Mouse (Mus musculus) E14TG2a.4 (cell line): ENCODE measurements at regions not wholly inside any gene's neighbourhood (a gene's known extent, or its start where the extent isn't known, plus 50 kb on each side); places are given as distances from the start of the nearest gene placed in this dataset.

Source experiments
- H3K27me3 ChIP-seq: 2 replicates; pipeline ENCODE4 v1.6.1; 2014; ENCODE audit warnings: low read length, control low read depth; ENCODE audit not compliant: insufficient read depth
- H3K36me3 ChIP-seq: 2 replicates; pipeline ENCODE4 v1.6.1; 2014; ENCODE audit warnings: low read length, control low read depth; ENCODE audit not compliant: insufficient read depth
- H3K4me1 ChIP-seq: replicated peaks from 2 replicates; pipeline ENCODE4 v1.6.1; 2014; ENCODE audit warnings: low read depth, low read length, control low read depth
- H3K4me3 ChIP-seq: replicated peaks from 2 replicates; pipeline ENCODE4 v1.5.1; 2014; ENCODE audit warnings: mild to moderate bottlenecking, low read length
- H3K9me3 ChIP-seq: 2 replicates; pipeline ENCODE4 v1.6.1; 2014; ENCODE audit warnings: low read length, control low read depth
- CTCF ChIP-seq: conservative IDR thresholded peaks from 2 replicates; pipeline ENCODE4 v1.5.1; 2014; ENCODE audit warnings: low read length
- NANOG ChIP-seq: IDR thresholded peaks from 2 replicates; pipeline ENCODE4 v1.6.1; 2014; ENCODE audit warnings: borderline replicate concordance, low read length, mixed read lengths
- POU5F1 ChIP-seq: IDR thresholded peaks from 2 replicates; pipeline ENCODE4 v1.6.1; 2014; ENCODE audit warnings: low read length, borderline replicate concordance

DNA sequence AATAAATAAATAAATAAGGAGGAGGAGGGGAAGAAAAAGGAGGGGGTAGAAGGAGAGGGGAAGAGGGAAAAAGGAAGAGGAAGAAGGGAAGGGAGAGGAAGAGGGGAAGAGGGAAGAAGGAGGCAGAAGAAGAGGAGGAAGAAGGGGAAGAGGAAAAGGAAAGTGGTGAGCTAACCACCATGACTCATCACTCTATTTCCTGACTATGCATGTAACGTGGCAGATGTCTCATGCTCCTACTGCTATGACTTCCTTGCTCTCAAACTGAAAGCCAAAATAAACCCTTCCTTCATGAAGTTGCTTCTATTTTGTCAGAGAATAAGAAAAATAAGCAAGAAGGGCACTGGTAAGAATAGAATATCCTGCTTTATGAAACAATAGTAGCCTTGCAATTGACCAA is 242.1 kb upstream of the Rack1 start:
- no peaks in the 10 kb centered on the region for H3K9me3 ChIP-seq
- H3K4me1 ChIP-seq, result no peaks in the 10 kb centered on the region
- no peaks in the 10 kb centered on the region for H3K36me3 ChIP-seq
- H3K4me3 ChIP-seq, result no peak overlapping the region
- TF ChIP-seq NANOG (no peak), POU5F1 (no peak), CTCF (no peak)
- no peaks in the 10 kb centered on the region for H3K27me3 ChIP-seq

DNA sequence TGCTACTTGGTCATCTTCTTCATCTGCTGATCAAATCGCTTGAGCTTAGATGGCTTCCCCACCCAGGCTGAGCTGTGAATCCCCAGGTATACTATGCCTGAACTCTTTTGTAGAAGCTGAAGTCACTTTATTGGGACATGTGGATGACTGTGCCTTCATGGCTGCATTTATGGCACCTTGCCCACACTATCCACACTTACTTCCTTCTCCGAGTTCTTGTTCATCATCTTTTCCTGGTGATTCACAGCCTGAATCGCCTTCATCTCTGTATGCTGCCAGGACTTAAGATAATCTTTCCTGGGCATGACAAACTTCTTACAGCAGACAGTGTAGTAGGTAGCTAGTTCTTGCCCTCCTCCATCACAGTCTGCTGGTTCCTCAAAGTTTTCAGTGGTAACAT is 248.1 kb upstream of the Rack1 start:
- H3K4me1 ChIP-seq, result no peaks in the 10 kb centered on the region
- TF ChIP-seq NANOG (no peak), POU5F1 (no peak), CTCF (no peak)
- H3K36me3 ChIP-seq, result no peaks in the 10 kb centered on the region
- no peak overlapping the region for H3K4me3 ChIP-seq
- no peaks in the 10 kb centered on the region for H3K9me3 ChIP-seq
- no peaks in the 10 kb centered on the region for H3K27me3 ChIP-seq

DNA sequence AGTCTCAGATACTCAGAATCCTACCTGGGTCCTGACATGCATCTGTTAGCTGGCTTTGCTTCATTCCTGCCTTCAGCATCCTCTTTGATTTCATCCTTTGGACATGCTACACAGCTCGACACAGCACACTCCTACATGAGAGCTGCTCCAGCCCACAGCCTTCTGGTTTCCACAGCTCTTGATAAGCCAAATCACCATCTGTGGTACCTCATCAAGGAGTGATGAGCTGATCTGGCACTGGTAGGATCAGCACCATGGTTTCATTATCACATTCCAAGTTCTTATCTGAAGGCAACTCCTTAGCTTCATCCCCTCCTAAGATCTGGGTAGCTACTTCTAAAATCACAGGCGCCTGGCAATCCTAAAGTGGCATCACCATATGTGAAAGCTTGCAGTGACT is 248.9 kb upstream of the Rack1 start:
- Histone ChIP-seq H3K4me3 (no peak overlapping the region), H3K27me3 (no peaks in the 10 kb centered on the region), H3K9me3 (no peaks in the 10 kb centered on the region), H3K4me1 (no peaks in the 10 kb centered on the region), H3K36me3 (no peaks in the 10 kb centered on the region)
- no peak for TF ChIP-seq CTCF
- TF ChIP-seq NANOG, result no peak

DNA sequence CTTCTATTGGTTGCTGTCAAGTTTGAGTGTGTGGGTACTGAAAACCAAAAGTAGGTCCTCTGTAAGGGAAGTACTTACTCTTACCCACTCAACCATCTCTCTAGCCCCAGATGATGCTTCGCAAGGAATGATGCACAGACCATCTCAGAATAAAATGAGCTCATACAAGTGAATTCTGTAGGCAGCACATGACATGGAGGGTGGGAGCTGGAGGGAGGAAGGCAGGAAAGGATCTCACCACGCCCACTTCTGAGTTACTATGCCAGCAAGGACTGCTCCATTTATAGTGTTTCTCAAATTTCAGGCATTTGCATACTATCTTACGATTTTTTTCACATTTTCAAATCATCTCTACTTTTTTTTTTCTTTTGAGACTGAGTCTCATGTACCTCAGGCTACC is 273.8 kb upstream of the Rack1 start:
- H3K4me3 ChIP-seq, result no peak overlapping the region
- no peak for TF ChIP-seq CTCF
- TF ChIP-seq POU5F1, result no peak
- TF ChIP-seq NANOG, result no peak
- H3K27me3 ChIP-seq, result no peaks in the 10 kb centered on the region
- H3K9me3 ChIP-seq, result no peaks in the 10 kb centered on the region
- no peaks in the 10 kb centered on the region for H3K36me3 ChIP-seq
- H3K4me1 ChIP-seq, result peaks cover 4% of the 10 kb centered on the region; the same call in 1 of the 2 replicates

DNA sequence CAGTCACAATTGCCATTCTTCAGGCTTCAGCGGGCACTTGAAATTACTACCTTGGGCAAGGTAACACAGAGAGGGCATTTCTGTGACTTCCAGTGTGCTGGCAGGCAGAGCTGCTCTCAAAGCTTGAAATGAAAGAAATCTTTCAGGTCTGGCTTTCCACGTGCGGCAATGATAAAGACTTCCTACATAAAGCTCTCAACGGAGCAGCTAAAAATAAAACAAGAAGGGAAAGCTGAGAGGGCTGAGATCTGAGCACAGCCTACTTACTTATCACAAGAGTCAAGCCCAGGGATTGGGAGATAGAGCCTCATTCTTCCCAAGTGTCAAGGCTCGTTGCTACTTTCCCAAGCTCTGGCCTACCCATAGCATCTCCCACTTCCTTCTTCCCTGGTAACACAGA is 274.6 kb upstream of the Rack1 start:
- no peaks in the 10 kb centered on the region for H3K27me3 ChIP-seq
- peaks cover 4% of the 10 kb centered on the region; the same call in 1 of the 2 replicates for H3K4me1 ChIP-seq
- TF ChIP-seq NANOG (no peak), POU5F1 (no peak), CTCF (no peak)
- no peak overlapping the region for H3K4me3 ChIP-seq
- H3K9me3 ChIP-seq, result no peaks in the 10 kb centered on the region
- H3K36me3 ChIP-seq, result no peaks in the 10 kb centered on the region

DNA sequence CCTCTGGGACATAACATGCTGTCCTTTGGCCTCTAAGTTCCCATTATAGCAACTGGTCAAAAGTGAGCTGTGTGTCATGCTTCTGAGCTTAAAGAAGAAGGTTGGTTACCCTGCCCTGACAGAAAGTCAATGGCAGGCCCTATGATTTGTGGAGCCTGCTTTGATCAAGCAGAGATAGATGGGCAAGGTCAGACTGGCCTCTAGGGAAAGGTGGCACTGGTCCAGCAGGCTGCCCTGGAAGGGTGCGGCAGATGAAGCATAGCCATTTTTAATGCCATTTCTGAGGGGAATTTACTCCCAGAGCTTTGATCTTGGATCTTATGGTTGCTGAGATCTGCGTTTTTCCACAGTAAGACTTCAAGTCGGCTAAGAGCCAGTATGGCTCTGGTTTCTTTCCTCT is 293.2 kb upstream of the Rack1 start:
- no peaks in the 10 kb centered on the region for H3K9me3 ChIP-seq
- no peak overlapping the region for H3K4me3 ChIP-seq
- no peaks in the 10 kb centered on the region for H3K4me1 ChIP-seq
- no peaks in the 10 kb centered on the region for H3K36me3 ChIP-seq
- no peak for TF ChIP-seq NANOG
- TF ChIP-seq CTCF, result no peak
- TF ChIP-seq POU5F1, result no peak
- no peaks in the 10 kb centered on the region for H3K27me3 ChIP-seq

DNA sequence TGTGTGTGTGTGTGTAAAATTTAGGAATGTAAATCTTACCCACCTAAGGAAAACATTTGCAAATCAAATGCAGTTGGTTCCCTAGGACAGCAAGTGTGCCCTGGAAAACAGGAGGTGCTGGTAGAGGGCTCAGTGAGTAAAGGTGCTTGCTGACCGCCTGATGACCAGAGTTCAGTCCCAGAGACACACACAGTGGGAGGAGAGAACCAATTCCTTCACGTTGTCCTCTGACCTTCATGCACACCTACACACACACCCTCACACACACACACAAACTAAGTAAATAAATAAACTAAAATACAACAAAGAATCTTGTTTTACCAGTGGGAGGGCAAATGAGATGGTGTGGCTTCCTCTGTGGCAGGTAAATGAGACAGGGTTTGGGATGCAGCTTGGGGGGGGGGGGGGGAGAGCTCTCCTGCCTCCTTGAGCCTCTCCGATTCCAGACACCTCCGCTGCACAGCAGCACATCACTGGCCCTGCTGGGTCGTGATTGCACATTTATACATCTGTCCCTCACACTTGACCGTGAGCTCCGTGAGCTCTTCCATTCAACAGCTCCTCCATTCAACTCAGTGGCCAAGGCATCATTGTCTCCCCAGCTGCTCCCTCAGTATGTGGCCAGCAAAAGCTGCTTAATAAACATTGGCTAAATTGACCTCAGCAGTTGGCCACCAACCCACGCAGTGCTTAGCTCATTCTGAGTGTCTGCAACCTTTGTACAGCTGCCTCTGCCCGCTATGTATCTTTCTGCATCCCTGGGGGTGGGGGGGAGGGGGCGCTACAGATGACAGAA is 297.9 kb upstream of the Rack1 start:
- TF ChIP-seq CTCF (no peak), NANOG (no peak), POU5F1 (no peak)
- H3K4me3 ChIP-seq, result no peak overlapping the region
- no peaks in the 10 kb centered on the region for H3K27me3 ChIP-seq
- H3K9me3 ChIP-seq, result no peaks in the 10 kb centered on the region
- no peaks in the 10 kb centered on the region for H3K4me1 ChIP-seq
- H3K36me3 ChIP-seq, result no peaks in the 10 kb centered on the region

DNA sequence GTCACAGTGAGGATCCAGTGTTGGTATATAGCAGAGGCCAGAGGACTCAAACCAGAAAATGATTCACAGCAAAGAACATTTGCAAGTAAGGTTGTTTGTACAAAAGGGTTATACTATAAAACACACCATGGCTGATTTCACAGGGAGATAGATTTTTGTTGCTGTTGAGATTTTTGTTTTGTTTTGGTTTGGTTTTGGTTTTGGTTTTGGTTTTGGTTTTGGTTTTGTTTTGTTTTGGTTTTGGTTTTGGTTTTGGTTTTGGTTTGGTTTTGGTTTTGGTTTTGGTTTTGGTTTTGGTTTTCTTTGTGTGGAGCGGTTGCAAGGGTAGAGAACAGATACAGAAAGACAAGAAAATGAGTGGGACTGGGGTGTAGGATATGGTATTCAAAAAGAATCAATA is 301.1 kb upstream of the Rack1 start:
- no peak for TF ChIP-seq CTCF
- no peak for TF ChIP-seq NANOG
- TF ChIP-seq POU5F1, result no peak
- H3K27me3 ChIP-seq, result no peaks in the 10 kb centered on the region
- H3K9me3 ChIP-seq, result no peaks in the 10 kb centered on the region
- no peak overlapping the region for H3K4me3 ChIP-seq
- no peaks in the 10 kb centered on the region for H3K36me3 ChIP-seq
- no peaks in the 10 kb centered on the region for H3K4me1 ChIP-seq

DNA sequence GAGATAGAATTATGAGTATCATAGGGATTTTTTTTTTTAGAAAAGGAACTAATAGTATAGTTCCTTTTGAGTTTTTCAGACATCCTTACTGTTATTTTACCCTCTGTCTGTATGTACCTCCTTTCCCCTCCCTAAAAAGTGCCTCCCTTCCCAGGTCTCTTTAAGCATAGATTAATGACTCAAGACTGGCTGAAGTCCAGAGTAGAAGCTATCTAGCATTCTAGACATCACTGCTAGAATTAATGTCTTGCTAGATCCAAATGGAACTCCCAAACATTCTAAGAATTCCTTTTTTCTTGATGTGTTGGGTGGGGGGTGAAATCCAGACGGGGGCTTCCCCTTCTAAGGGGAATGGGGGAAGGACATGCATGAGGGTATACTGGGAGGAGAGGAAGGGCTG is 311.8 kb upstream of the Rack1 start:
- no peak overlapping the region for H3K4me3 ChIP-seq
- no peak for TF ChIP-seq CTCF
- no peak for TF ChIP-seq NANOG
- TF ChIP-seq POU5F1, result no peak
- no peaks in the 10 kb centered on the region for H3K4me1 ChIP-seq
- H3K9me3 ChIP-seq, result no peaks in the 10 kb centered on the region
- no peaks in the 10 kb centered on the region for H3K36me3 ChIP-seq
- H3K27me3 ChIP-seq, result no peaks in the 10 kb centered on the region
